Mouse (Mus musculus) retina, adult 2 months (tissue): ENCODE measurements around the gene Plcb1.

Source experiments
- DNase-seq: peaks from one replicate; pipeline ENCODE4 v3.0.0-alpha.2; 2012; ENCODE audit warnings: low read depth, low spot score

The Plcb1 gene

DNA sequence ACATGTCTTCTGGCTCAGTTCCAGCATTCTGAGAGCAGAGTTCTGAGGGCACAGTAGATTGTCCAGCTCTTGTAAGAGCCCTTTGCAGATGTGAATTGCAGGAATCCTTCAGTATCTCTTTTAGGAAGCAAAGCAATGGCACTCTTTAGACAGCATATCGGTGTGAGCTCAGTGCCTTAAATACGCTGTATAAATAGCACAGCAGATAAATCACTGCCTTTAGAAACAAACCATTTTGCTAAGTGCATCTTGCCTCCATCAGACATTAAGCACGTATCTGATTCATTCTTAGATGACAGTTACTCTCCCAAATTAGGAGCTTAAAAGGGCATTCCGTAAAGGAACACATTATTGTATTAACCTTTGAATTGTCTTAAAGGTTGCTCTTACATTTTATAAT, 416.5 kb downstream of the Plcb1 start:
- no peak for DNase-seq

DNA sequence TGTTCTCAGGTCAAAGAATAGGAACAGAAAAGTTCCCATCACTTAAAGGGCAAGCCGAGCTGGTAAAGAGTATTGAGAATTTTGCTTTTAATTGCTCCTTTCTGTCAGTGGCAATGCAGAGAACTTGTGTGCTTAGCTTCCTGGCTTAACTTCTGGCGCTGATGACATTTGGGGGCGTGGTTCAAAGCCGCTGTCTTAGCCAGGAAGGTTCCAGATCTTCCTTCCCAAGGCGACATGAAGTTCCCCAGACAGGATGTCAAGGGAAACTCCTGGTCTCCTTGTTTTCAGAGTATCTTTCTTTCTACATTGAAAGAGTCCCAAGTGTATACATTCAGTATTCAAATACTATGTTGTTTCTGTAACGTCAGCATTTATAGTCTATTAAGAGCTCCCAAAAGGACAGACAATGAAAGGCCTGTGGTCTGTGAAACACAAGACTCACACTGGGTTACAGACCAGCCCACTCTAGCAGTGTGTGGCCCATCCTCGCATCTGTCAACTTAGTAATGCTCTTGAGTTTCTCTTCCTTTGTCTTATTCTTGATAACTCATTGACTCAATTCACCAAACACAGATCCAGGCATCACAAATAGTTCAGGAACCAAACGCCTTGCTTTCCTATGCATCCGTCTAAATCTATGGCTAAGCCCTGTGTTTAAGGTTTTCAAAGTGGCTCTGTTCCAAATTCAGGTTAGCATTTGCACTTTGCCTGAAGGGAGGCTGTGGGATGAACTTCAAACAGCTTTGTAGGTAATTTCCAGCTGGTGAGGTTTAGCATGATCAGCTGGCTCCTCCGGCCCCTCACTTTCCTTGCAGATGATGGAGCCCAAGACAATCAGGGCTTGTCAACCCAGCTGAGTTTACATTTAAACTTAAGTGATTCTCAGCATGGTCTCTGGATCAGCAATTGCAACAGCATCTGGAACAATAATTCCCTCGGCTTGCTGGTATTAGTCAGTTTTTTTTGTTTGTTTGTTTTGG, 418.6 kb downstream of the Plcb1 start:
- no peak for DNase-seq

GRCm38 (mm10) chr2:135208890-135209289, 423.0 kb downstream of the Plcb1 start:
- no peak for DNase-seq

DNA sequence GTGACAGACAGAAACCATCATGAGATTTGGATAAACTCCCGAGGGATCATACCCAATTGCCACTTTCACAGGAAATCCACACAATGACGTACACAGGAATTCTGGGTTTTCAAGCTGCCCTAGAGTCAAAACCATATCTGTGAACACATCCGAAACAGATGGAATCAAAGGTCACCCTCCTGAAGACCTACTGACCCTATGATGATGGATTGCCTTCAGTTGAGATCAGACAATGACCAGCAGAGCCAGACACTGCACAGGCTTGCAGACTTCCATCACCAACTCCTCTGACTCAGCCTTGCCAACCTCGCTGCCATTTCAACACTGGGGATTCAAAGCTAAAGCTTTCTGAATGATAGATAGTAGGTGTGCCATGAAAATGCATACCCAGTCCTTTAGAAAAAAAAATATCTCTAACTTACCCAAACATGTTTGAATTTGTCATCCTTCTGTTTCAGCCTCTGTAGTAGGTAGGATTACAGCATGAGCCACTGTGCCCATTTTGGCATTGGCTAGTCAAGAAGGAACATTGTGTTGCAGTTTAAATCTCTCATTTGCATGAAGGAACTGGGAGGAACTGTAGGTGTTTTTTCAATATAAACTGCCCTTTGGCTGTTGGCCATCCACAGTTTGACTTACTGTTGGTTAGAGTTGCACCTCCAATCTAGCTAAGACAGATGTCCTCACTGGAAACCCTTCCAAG, 429.0 kb downstream of the Plcb1 start:
- no peak for DNase-seq

GRCm38 (mm10) chr2:135219406-135219805, 433.5 kb downstream of the Plcb1 start:
- no peak for DNase-seq

DNA sequence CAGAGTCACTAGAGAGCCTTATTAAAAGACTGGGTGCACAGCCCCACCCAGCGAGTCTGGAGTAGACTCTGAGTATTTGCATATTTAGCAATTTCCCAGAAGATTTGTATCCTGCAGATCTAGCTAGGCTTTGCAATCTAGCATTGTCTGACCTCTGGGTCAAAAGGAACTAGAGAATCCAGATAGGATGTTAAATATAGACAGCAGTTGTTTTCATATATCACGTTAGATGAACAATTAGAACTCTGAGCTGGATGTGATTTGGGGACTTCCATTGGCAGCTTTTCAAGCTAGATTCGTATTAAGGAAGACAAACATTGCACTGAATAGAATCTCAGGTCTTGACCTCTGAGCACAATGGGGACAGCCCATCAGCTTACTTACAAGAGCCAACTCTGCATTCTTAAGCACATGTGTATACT, 439.7 kb downstream of the Plcb1 start:
- no peak for DNase-seq

- no peak for DNase-seq
These were observed 444.4 kb downstream of the Plcb1 start for GRCm38 (mm10) chr2:135230262-135230661.

GRCm38 (mm10) chr2:135242662-135243316, 456.9 kb downstream of the Plcb1 start:
- DNase-seq = no peak

DNA sequence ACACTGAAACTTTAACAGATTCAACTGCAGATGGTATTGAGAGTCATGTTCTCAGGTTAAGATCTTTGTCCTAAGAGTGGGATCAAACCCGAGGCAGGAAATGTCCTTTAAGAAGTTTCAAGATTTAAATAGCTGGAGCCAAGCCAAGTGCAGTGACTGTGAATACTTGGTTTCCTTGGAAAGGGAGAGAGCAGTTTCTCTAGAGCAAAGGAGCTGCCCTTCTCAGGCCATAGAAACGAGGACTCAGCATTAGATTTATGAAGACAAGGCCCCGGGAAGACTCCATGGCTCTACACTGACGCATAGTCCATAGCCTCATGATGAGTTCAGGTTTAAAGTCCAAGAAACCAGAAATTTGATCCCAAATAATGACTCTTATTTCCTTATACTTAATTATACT, 457.9 kb downstream of the Plcb1 start:
- no peak for DNase-seq

- no peak for DNase-seq
These were observed 464.1 kb downstream of the Plcb1 start for GRCm38 (mm10) chr2:135249925-135250324.

- no peak for DNase-seq
These were observed 466.0 kb downstream of the Plcb1 start for GRCm38 (mm10) chr2:135251821-135252315.

GRCm38 (mm10) chr2:135259136-135259535, 473.3 kb downstream of the Plcb1 start:
- no peak for DNase-seq

- no peak for DNase-seq
These were observed 478.1 kb downstream of the Plcb1 start for GRCm38 (mm10) chr2:135263943-135264342.

- DNase-seq = no peak
These were observed 489.1 kb downstream of the Plcb1 start for GRCm38 (mm10) chr2:135274949-135275348.

GRCm38 (mm10) chr2:135278506-135278905, 492.6 kb downstream of the Plcb1 start:
- no peak for DNase-seq

GRCm38 (mm10) chr2:135279026-135279425, 493.2 kb downstream of the Plcb1 start:
- no peak for DNase-seq

- no peak for DNase-seq
These were observed 497.9 kb downstream of the Plcb1 start for GRCm38 (mm10) chr2:135283783-135284182.

- DNase-seq = no peak
These were observed 510.4 kb downstream of the Plcb1 start for GRCm38 (mm10) chr2:135296184-135296769.

DNA sequence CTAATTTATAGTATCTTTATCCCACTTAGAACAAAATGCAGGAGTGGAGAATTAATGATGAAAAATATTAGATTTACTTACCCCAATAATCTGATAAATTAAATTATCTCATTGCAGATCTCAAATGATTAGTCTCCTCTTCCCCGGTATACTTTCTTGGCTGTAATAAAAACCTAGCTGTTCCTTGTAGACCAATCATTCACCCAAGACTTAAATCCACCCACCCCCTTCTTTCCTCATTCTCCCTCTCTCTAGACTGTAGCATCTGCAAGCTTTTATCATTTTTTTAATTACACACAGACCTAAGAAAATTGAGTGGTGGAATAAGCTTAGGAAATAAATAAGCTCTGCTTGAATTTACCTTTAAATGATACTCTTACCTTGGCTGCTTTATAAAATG, 514.6 kb downstream of the Plcb1 start:
- no peak for DNase-seq

GRCm38 (mm10) chr2:135302483-135302882, 516.6 kb downstream of the Plcb1 start:
- DNase-seq = no peak

GRCm38 (mm10) chr2:135305186-135305585, 519.3 kb downstream of the Plcb1 start:
- DNase-seq = no peak
